Mouse (Mus musculus): ENCODE results near the gene C2cd2.

- TF ChIP-seq CTCF (IDR thresholded peaks at IDR 0.05; ENCODE audit: extremely low read depth, insufficient read depth, low read length) (no peak), POLR2A (IDR thresholded peaks at IDR 0.05; ENCODE audit: extremely low read depth, insufficient read depth, low read length) (no peak)
These were observed 54.9 kb downstream of the C2cd2 start for GRCm38 (mm10) chr16:97907496-97907895.
